Mouse (Mus musculus) olfactory bulb, adult 2 months (tissue): ENCODE results near the gene Kxd1. TPM values are rescaled to one million over a fixed set of nuclear protein-coding genes. Genes with fewer than 3 reads are reported as not detected.

ENCODE experiments used
- H3K27ac ChIP-seq: fragments of 200-500 bp; 2 replicates; pipeline ENCODE4 v1.5.1; 2012; ENCODE audit warnings: low read depth, low read length; ENCODE audit not compliant: insufficient read depth
- H3K4me1 ChIP-seq: fragments of 200-500 bp; 2 replicates; pipeline ENCODE4 v1.6.1; 2012; ENCODE audit warnings: low read length; ENCODE audit not compliant: control insufficient read depth, insufficient read depth
- H3K4me3 ChIP-seq: fragments of 200-500 bp; 2 replicates; pipeline ENCODE4 v1.5.1; 2012; ENCODE audit warnings: mild to moderate bottlenecking, low read depth, low read length, moderate library complexity; ENCODE audit not compliant: insufficient read depth
- CTCF ChIP-seq: fragments of 200-500 bp; IDR thresholded peaks from 2 replicates; pipeline ENCODE4 v1.5.1; 2012; ENCODE audit warnings: low read depth, mild to moderate bottlenecking, low read length, moderate library complexity; ENCODE audit not compliant: insufficient read depth
- POLR2A ChIP-seq: fragments of 200-500 bp; IDR thresholded peaks from 2 replicates; pipeline ENCODE4 v1.6.1; 2012; ENCODE audit warnings: mild to moderate bottlenecking, low read depth, low read length, moderate library complexity; ENCODE audit not compliant: insufficient read depth
- WGBS: fragments of 180-500 bp; shearing (Covaris S2); methylation state at CpG from one replicate; pipeline ENCODE4 v1.1.7; 2018; 5-methylcytosine and 5-hydroxymethylcytosine counted together
- polyA plus RNA-seq: library from polyadenylated mRNA; stranded (reverse); fragments of >200 nt; gene quantifications from 2 replicates; pipeline ENCODE4 v1.2.4, GENCODE M21; 2012; ENCODE audit warnings: low replicate concordance; ENCODE audit not compliant: missing spikeins, insufficient read depth, insufficient read length

Kxd1 gene
- polyA plus RNA-seq, 1 experiment, result not detected

- under 1% methylated on average over 58 of the region's 58 CpGs for WGBS
Observed at GRCm38 (mm10) chr8:70539077-70539813, 11.5 kb upstream of the Kxd1 start, which contains the start of gene Ell. Gene Ell, plus strand, starts transcription at chr8:70539457.

GRCm38 (mm10) chr8:70538633-70539076, 10.9 kb upstream of the Kxd1 start:
- WGBS, result under 1% methylated on average over 32 of the region's 32 CpGs
- H3K27ac ChIP-seq, result peak overlapping the region; percentile 100
- peak overlapping the region; percentile 80 for H3K4me3 ChIP-seq
- TF ChIP-seq CTCF (no peak), POLR2A (no peak)
- H3K4me1 ChIP-seq, result peaks cover 22% of the 10 kb centered on the region

More at GRCm38 (mm10) chr8:70539077-70539813, 11.5 kb upstream of the Kxd1 start, which contains the start of gene Ell:
- H3K4me3 ChIP-seq, result peak within 1 kb of the TSS; percentile 80
- H3K27ac ChIP-seq, result peak within 1 kb of the TSS; percentile 100
- H3K4me1 ChIP-seq, result peaks cover 27% of the 10 kb centered on the region
- peak; percentile 62 for TF ChIP-seq POLR2A
- TF ChIP-seq CTCF, result no peak

DNA sequence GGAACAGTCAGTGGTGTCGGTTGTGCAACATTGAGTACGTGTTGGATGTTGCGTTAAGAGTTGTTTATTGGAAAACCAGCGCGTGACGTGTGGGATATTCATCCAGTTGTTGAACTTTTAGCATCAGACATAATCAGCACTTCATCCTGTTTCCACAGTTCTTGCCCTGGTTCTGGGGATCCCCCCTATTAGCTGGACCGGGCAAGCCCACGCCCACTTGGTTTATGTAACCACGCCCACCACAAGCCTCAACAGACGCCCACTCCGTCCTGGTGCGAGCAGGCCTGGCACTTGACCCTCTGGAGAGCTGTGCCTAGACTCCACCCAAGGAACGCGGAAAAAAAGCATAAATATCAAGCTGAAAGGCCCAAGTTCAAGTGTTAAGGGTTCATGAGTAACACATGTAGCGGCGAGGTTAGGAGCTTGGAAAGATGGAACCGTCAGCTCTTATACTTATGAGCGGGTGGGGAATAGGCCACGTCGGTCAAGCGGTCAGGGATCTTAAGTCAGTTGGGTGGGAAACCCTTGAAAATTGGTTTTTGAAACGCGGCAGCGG, 10.3 kb upstream of the Kxd1 start:
- Histone ChIP-seq H3K27ac (peak overlapping the region; percentile 46; the same call in 1 of the 2 replicates), H3K4me1 (peaks cover 18% of the 10 kb centered on the region), H3K4me3 (peak overlapping the region; percentile 56)
- 15% methylated on average over 24 of the region's 24 CpGs for WGBS
- no peak for TF ChIP-seq CTCF
- TF ChIP-seq POLR2A, result no peak

DNA sequence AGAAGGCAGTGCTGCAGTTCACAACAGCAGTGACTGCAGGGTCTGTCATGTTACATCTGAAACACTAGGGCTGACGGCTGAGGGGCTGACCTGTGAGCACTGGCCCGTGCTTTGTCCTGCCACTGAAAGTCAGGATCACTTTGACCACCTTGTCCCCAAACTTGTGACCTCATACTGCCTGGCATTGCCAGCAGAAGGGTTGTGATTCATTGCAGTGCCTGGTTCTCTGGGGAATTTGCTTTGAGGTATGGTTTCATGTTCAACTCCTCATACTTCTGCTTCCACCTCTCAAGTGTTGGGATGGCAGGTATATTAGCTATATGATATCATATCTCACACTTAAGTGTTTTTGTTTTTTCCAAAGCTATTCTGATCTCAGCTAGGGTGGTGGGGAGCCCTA, 7.9 kb upstream of the Kxd1 start:
- WGBS, result 91% methylated on average over 2 of the region's 2 CpGs
- no peak for TF ChIP-seq POLR2A
- no peak for TF ChIP-seq CTCF

DNA sequence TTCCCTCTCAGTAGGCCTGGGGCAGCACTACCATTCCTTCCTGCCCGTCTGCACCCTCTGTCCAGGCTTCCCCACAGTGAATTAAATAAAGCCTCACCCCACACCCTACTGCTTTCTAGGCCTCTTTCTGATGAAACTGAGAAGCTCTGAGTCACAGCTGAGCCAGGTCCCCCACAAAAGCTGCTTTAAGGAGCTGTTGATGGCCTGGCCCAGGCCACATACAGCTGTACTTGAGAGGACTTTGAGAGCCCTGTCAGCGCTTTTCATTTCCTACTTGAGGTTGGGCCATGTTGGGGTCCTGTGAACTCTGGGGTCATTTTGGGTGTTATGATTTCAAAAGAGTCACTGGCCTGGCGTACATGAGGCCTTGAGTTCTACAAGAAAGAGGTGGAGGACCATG, 7.5 kb upstream of the Kxd1 start:
- TF ChIP-seq CTCF (no peak), POLR2A (no peak)
- H3K27ac ChIP-seq, result no peak overlapping the region
- no peak overlapping the region for H3K4me3 ChIP-seq
- 83% methylated on average over 3 of the region's 3 CpGs for WGBS
- peaks cover 8% of the 10 kb centered on the region for H3K4me1 ChIP-seq

More for the DNA sequence above, 7.9 kb upstream of the Kxd1 start:
- no peak overlapping the region for H3K4me3 ChIP-seq
- H3K4me1 ChIP-seq, result peaks cover 13% of the 10 kb centered on the region
- H3K27ac ChIP-seq, result no peak overlapping the region

DNA sequence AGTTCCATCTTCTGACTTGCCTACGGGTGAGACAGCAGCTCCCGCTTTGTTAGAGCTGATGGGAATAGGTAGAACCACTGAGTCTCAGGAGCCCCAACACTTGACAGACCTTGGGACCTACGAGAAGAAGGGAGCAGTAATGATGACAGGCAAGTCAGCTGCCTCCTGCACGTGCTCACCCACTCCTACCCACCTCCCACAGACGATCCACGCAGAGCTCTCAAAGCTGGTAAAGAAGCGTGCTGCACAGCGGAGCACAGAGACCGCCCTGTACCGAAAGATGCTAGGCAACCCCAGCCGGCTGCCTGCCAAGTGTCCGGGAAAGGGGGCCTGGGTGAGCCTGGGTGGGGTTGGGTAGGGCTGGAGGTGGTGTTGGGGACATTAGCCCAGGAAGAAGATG, 6.5 kb upstream of the Kxd1 start:
- Histone ChIP-seq H3K4me1 (peaks cover 15% of the 10 kb centered on the region), H3K4me3 (no peak overlapping the region), H3K27ac (no peak overlapping the region)
- no peak for TF ChIP-seq POLR2A
- TF ChIP-seq CTCF, result no peak
- 72% methylated on average over 12 of the region's 12 CpGs for WGBS

- 80% methylated on average over 2 of the region's 2 CpGs for WGBS
- Histone ChIP-seq H3K4me3 (no peak overlapping the region), H3K4me1 (peaks cover 14% of the 10 kb centered on the region), H3K27ac (no peak overlapping the region)
- TF ChIP-seq CTCF (no peak), POLR2A (no peak)
Observed at GRCm38 (mm10) chr8:70530314-70530713, 2.6 kb upstream of the Kxd1 start.

DNA sequence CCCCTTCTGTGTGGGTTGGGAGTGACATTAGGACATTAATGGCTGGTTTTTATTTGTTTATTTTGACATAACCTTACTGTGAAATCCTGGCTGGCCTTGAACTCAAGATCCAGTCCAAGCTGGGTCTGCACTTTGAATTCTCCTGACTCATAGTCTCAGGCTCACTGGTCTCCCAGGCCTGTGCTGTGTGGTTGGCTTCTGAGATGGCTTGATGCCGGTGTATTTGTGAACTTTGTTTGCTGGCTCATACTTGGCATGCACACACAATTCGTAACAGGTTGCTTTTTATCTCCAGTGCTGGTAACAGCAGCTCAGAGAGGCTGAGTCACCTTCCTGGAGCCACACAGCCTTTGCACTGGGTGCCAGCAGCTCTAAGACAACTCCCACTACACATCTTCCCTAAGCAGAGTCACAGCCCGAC, 2.0 kb upstream of the Kxd1 start:
- H3K27ac ChIP-seq, result no peak overlapping the region
- H3K4me3 ChIP-seq, result no peak overlapping the region
- H3K4me1 ChIP-seq, result peaks cover 14% of the 10 kb centered on the region
- TF ChIP-seq CTCF (no peak), POLR2A (no peak)
- WGBS, result 72% methylated on average over 3 of the region's 3 CpGs

GRCm38 (mm10) chr8:70529299-70529698, 1.5 kb upstream of the Kxd1 start:
- WGBS, result 70% methylated on average over 5 of the region's 5 CpGs
- TF ChIP-seq CTCF (no peak), POLR2A (no peak)

More at GRCm38 (mm10) chr8:70529299-70529698, 1.5 kb upstream of the Kxd1 start:
- Histone ChIP-seq H3K4me3 (no peak overlapping the region), H3K4me1 (peaks cover 13% of the 10 kb centered on the region), H3K27ac (no peak overlapping the region)
